Mouse (Mus musculus) WW6 (cell line): ENCODE results near the gene Cxcl15.

ENCODE experiments used
- DNase-seq: peaks from one replicate; pipeline ENCODE4 v3.0.0-alpha.2; 2013; ENCODE audit warnings: low read depth, low spot score

Gene Cxcl15

GRCm38 (mm10) chr5:90794195-90794625 is at the start of gene Cxcl15:
TSS of gene Cxcl15 (plus strand) at chr5:90794534.
- DNase-seq: no peak

- no peak for DNase-seq
Observed at GRCm38 (mm10) chr5:90753934-90754333, 40.4 kb upstream of the Cxcl15 start.

DNA sequence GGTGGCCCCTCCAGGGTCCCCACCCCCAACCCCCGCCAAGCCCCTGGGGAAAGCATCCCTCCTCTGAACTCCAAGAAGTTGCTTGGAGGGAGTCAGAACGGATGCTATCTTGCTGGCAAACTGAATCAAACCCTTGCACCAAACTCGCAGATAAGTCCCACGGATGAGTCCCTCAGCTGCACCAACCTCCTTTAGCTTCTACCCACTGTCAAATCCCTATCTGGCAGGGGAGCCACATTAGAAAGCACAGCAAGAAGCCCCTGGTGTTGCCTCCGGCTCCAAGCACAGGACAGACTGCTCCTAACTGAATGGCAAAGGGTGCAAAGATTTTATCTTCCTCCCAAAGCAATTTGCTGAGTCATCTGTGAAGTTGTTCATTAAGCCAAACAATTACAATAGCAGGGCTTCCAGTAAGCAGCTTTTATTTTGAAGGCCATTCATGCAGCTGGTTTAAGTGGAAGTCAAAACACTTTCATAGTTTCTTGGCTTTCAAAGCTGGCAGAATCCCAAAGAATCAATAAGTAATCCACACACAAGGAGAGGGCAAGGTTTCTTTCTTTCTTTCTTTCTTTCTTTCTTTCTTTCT is 36.2 kb upstream of the Cxcl15 start:
- DNase-seq: no peak

DNA sequence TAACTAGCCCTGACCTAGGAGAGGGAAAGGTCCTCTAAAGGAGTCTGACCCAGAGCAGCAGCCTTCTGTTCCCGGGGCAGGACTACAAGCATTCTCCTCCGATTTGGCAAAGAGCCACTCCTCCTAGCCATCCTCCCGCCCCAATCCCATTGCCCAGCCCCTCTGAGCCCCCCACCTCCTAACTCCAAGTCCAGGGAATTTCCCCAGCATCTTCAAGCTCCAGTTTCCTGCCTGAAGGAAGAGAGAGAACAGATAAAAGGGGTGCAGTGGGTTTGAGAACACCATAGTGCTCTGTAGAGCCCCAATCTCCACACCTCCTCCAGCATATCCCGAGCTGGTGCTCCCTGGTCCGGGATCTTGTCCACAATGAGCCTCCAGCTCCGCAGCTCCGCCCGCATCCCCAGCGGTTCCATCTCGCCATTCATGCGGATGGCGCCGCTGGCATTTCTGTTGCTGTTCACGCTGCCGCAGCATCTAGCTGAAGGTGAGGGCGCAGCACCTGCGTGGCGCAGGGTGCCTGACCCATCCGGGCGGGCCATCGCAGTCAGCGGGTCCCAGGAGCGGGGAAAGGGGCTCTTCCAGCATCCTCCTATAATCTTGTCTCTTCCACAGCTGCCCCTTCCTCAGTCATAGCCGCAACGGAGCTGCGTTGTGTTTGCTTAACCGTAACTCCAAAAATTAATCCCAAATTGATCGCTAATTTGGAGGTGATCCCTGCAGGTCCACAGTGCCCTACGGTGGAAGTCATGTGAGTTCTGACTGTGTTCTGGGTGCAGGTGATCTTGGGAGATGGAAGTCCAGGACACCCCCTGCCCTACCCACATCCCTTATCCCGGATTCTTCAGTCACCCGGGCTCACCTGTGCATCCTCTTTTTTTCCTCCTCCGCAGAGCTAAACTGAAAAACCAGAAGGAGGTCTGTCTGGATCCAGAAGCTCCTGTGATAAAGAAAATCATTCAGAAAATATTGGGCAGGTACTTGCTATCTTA is 35.0 kb upstream of the Cxcl15 start, which contains the start of gene Cxcl5:
Gene Cxcl5, plus strand, starts transcription at position 284 of the 989 bp plus-strand sequence.
- peak; percentile 26 for DNase-seq

- DNase-seq: no peak
Observed at GRCm38 (mm10) chr5:90760303-90760702, 34.0 kb upstream of the Cxcl15 start.

GRCm38 (mm10) chr5:90760844-90761243 is 33.5 kb upstream of the Cxcl15 start:
- DNase-seq: no peak

DNA sequence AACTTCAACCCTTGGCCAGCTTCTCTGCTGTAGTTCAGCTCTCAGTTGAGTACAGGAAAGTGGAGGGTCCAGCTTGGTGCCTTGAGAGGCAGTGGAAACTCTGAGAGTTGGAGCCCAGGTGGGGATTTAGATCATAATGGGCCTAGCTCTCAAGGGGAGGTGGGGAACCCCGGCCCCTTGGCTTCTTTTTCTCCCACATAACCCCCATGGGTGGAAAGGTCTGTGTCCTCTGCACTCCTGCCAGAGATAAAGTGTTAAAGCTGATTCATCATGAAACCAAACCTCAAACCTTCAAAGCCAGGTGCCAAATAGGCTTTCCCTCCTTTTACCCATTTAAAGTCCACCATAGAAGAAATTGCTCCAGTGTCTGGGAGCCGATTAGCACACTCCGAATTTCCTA is 32.5 kb upstream of the Cxcl15 start:
- DNase-seq: no peak

GRCm38 (mm10) chr5:90763912-90764665 is 30.2 kb upstream of the Cxcl15 start:
- no peak for DNase-seq

DNA sequence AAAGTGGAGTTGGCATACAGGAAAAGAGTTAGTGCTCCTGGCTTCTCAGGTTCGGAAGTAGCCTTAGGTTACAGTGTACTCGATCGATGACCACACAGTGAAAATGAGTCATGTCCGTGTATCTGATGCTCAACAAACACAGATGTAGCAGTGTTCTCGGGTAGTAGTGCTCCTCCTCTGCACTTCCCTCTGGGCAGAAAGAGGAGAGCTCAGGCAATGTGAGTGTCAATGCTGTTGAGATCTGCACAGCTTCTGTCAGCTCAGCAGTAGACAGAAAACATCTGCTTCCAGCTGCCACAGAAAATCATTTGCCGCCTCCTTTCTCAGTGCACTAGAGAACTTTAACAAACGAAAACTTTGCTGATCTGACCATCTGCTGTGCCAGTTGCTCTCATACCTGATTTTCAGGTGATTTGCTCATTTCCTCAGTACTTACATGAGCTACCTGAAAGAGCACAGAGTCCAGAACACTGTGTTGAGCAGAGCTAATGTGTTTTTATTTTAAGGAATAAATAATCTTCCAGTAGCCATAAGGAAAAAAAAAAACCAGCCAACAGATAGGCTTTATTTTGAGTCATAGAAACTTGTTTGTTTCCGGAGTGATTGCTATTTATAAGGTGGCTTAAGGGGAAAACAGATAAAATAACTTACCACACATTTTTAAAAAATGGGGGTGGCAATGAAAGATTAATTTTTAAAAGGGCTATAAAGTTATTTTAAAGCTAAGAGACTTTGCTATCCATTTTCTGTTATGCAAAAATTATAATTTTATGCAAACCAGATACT is 28.3 kb upstream of the Cxcl15 start:
- DNase-seq: no peak

GRCm38 (mm10) chr5:90768218-90768617 is 26.1 kb upstream of the Cxcl15 start, which contains the start of gene Ppbp:
TSS of gene Ppbp (plus strand) at chr5:90768518.
- DNase-seq: no peak

DNA sequence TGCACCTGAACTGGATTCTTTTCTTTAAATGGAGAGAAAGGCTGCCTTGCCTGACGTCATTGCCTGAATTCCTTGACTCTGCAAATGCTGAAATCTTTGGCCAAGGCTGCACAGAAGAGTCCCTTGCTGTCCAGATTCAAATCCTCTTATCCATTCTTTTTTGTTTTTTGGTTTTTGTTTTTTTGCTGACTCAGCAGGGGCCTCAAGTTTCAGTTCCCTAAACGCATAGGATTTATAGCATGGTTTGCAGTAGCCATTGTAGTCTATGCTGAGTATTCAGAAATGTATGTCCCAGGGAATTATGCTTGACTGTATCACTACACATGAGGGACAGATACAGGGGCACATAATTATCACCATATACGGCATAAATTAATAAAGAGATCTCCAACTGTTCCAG is 23.0 kb upstream of the Cxcl15 start:
- DNase-seq: no peak

GRCm38 (mm10) chr5:90771880-90772653 is 22.3 kb upstream of the Cxcl15 start, which contains the start of gene Pf4:
TSS of gene Pf4 (plus strand) at chr5:90772435.
- no peak for DNase-seq

DNA sequence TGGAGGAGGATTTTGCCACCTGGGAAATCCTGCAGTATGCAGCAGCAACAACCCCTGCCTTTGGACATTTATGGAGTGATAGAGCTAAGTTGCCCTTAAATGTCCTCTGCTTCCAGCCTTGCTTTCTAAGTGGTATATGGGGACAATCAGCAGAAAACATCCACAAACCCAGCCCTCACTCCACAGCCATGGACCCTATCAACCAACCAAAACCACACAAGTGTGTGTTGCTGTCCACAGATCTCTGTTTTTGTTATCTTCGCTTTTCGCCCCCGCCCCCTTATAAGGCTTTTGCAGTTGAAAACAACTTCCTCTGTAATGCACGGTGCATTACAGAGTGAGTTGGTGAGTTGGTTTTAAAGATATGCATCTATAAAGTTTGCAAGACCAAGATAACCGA is 18.8 kb upstream of the Cxcl15 start:
- DNase-seq: no peak

GRCm38 (mm10) chr5:90777621-90778020 is 16.7 kb upstream of the Cxcl15 start:
- DNase-seq: no peak

- DNase-seq: no peak
Observed at GRCm38 (mm10) chr5:90778856-90779255, 15.5 kb upstream of the Cxcl15 start.

DNA sequence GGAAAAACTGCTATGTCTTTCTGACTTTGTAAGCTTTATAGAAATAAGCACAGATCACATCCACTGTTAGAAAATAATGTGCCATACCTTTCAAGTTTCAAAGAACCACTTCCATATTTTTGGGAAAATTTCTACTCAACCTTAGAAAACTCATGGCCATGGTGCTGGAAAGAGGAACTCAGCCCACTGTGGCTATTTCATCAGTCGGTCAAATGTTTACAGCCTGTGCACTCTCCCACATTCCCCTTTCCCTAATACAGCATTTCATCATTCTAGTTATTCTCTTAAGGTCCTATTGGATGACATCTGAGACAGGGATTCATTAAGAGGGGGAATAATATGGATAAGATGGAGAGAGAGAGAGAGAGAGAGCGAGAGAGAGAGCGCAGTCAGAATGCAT is 10.6 kb upstream of the Cxcl15 start:
- no peak for DNase-seq

DNA sequence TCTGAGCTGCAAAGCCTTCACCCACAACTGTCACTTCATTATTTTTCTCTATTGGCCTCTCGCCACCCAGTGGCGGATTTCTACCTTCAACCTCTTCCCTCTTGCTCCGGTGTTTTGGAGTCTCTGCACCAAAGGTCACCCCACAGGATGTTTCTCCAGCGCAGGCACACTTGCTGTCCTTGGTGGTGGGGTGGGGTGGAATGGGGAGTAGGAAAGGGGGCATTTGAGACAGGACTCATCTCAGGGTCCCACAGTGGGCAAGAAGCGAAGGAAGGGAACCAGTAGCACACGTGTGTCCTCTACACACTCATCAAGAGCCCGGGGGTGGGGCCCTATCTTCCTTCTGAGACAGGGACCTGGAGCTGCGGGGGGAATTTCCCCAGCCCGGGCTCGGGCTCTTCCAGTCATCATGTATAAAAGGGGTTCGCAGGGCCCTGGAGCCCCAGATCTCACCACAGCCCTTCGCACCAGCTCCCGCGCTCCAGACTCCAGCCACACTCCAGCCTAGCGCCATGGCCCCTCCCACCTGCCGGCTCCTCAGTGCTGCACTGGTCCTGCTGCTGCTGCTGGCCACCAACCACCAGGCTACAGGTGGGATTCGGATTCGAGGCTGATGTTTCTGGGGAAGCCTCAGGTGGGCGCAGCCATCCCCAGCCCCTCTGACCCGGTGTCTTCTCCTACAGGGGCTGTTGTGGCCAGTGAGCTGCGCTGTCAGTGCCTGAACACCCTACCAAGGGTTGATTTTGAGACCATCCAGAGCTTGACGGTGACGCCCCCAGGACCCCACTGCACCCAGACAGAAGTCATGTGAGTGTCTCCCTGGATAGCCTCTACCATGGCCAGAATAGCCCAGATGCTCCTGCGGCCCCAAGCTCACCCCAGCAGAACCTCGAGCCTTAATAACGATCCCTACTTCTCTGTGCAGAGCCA is 8.4 kb upstream of the Cxcl15 start, which contains the start of gene Cxcl3:
Gene Cxcl3, plus strand, starts transcription at position 445 of the 930 bp plus-strand sequence.
- DNase-seq: no peak

DNA sequence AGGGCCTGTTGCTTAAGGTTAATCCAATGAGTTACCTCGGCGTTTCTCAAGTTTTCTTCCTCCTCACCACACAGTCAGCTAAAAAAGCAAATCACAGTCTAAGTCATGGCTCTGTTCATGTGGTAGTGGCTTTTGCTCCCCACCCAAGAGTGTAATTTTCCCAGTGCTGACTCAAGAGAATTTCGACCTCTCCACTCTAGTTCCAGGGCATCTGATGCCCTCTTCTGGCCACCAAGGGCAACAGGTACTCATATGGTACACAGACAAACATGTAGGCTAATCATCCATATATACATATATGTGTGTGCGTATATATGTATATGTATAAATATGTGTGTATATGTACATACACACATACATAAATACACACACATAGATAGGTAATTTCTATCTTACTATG is 6.2 kb upstream of the Cxcl15 start:
- DNase-seq: no peak
